Mouse (Mus musculus) gonadal fat pad, adult 2 months (tissue): ENCODE data around the gene Ltf. TPM values are rescaled to one million over a fixed set of nuclear protein-coding genes. Genes with fewer than 3 reads are reported as not detected.

Source experiments
- DNase-seq: peaks from one replicate; pipeline ENCODE4 v3.0.0-alpha.2; 2012; ENCODE audit warnings: low read depth
- polyA plus RNA-seq: library from polyadenylated mRNA; depleted of rRNA; stranded (reverse); fragments of >200 nt; gene quantifications from 2 replicates; pipeline ENCODE4 v1.2.3, GENCODE M21; 2012; rRNA removed

Ltf gene
- 13.8 and 92.0 TPM in 2 replicates for polyA plus RNA-seq

DNA sequence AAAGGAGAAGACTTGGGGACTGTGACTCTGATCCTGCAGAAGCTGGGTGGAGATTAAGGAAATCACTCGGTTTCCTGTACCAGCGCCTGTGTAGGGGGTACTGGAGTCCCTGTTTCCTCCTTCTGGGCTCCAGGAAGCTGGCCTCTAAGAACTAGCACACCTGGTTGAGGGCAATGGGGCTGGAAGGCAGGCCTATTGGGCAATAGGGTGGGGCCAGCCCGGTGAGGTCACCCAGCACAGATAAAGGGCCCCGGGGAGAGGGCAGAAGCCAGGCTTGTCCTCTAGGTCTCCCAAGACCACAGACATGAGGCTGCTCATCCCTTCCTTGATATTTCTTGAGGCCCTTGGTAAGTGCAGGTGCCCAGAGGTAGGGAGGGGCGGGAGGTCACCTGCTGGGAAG lies at the start of gene Ltf:
Gene Ltf, plus strand, starts transcription at position 250 of the 400 bp plus-strand sequence.
- no peak for DNase-seq

DNA sequence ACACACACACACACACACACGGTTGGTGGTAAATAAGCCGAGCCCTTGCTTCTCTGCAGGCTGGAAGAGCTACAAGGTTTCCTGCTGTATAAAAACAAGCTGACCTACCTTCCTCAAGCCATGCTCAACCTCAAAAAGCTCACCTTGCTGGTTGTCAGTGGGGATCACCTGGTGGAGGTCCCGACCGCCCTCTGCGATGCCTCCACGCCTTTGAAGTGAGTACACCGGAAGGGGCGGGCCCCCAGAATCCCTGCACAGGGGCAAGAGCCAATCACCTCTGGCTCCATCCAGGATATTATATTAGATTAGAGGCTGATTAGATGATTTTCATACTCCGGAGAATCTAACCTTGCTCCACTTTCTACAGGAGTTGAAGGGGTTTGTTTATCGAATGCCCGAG lies 39.7 kb upstream of the Ltf start:
- DNase-seq, result no peak

DNA sequence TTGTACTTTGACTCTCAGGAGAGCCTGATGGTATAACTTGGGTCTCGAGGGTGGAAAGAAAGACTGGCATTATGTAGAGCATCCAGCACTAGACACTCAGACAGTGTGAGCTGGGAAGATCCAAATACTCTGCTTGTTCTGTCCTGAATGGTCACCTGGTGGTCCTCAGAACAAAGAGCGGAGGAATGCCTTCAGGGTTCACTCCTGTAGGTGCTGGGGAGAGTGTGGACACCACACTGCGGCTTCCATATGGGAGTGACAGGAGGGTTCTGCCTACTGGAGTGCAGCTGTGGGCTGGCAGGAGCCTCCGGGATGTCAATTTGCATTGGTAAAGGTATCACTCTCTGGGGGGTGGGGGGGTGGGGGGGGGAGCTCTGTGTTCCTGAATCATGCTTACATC lies 36.7 kb upstream of the Ltf start:
- no peak for DNase-seq

DNA sequence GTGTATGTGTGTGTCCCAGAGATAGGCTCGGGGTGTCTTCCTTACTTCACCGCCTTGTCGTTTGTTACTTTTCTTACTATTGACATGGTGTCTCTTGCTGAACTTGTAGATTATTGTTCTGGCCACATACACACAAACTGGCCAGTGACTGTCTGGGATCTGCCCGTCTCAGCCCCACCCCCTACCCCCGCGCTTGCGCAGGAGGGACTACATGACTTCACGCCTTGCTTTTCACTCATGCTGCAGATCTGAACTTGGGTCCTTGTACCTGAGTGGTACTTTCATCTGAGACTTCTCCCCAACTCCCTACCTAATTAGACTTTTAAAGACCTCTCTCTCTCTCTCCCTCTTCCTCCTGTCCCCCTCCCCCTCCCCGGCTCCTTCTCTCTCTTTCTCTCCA lies 35.0 kb upstream of the Ltf start:
- no peak for DNase-seq

DNA sequence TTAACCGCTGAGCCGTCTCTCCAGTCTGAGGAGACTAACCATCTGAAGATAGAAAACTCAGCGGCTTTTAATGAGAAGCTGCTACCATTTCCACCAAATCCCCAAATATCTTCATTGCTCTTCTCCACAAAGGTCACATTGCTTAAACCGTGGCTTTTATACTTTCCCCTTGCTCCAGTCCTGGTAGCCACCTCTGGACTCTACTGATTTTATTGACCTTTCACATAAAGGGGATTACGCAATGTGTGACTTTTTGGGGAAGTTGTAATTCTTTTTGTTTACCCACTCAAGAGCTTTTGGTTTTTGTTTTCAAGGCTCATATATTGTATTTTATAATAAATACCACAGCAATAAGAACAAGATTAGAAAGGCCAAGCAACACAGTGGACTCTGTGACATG lies 33.5 kb upstream of the Ltf start:
- DNase-seq, result no peak

DNA sequence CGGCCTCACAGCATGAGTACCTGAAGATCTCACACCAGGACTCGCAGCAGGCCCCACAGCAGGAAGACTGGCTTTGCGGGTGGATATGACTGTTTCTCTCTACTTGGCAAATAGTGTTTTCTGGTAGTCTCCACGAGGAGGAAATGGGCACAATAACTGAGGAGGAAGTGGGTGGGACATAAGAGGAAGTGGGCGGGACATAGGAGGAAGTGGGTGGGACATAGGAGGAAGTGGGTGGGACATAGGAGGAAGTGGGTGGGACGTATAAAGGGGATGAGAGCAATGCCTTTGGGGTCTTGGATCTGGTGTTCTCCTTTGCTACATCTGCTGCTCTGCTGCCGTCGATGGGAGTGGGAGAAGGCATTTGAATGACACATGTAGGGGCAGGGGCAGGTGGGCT lies 33.1 kb upstream of the Ltf start:
- no peak for DNase-seq

DNA sequence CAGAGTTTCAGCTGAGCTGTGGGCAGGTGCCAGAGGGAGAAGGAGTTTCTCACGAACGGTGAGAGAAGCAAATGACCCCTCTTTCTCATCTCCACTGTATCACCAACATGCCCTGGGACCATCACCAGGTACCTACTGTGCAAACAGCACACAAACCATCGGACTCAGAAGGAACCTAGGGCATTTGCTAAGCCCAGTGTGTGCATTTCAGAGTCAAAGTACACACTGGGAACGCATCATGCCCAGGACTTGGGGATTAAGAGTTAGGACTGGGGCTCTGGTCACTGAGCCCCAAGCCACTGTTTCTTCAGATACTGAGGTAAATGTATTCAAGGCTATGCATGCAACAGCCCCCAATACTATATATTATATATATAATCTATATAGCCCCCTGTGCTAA lies 31.7 kb upstream of the Ltf start:
- DNase-seq, result no peak

DNA sequence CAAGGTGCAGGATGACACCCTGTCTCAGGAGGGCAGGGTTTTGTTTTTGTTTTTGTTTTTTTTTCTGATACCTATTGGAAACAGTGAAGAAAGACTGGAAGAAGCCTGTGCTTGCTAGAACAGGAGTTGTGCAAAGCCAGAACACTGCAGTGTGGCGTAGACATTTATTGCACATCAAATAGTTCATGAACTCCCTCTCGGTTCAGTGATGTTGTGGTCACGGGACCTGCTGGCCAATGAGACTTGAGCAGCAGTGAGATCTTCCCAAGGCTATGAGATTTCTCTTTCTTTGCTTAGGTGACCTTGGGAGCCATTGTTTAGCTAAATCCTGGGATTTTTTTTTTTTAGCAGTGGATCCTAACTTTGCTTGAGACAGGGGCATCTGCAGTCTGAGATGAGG lies 31.0 kb upstream of the Ltf start:
- DNase-seq, result no peak

DNA sequence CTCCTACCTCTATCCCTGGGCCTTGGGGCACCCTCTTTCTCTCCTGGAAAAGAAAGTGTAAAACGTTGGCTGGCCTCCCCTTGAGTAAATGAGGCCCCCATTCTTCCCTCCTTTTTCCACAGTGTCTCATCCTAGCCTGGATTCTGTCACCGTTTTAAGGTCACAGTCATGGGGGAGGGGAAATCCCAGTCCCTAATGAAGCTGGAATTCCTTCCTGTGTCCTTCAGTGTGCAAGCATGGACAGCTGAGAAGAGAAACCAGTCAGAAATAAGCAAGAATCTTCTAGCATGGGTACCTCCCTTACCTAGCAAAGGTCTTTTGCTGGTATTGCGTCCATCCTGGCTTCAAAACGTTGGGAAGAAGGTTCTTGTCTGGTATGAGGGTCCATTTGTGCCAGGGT lies 29.9 kb upstream of the Ltf start:
- no peak for DNase-seq

DNA sequence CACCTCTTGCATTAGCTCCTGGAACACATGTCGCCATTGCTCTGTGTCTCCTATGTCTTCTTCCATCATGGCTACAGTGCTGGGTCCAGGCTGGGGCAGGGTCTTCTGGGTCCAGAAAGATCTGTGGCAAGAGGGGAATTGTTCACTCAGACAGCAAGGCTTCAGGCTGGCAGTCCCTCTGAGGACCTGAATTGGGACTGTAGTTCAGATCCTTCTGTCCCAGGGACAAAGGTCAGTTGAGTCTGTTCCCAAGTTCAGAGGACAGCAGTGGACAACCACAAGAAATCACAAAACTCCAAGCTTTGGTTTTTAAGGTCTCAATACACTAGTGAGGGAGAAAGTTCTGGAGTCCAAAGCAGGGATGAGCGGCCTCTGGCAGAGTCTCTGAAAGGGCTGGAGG lies 29.5 kb upstream of the Ltf start:
- DNase-seq, result no peak

DNA sequence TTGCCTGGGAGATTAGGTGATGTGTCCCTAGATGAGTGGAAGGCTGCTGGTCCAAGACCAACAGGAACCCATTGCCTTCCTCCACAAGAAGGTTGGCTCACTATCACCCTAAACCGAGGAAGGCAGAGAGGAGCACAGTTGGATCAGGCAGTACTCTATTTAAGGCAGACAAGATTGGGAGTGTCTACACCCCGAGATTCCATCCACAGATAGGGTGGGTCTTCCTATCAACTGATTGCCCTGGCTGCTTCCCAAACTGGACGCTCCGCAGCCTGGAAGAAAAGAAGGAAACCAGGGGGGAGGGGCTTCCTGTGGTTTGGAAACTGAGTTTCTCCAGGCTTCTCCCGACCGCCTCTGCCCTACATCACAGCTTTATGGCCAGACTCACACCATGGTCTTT lies 28.9 kb upstream of the Ltf start, which contains the start of gene Rtp3:
Gene Rtp3, minus strand, starts transcription at position 380 of the 400 bp plus-strand sequence.
- no peak for DNase-seq

DNA sequence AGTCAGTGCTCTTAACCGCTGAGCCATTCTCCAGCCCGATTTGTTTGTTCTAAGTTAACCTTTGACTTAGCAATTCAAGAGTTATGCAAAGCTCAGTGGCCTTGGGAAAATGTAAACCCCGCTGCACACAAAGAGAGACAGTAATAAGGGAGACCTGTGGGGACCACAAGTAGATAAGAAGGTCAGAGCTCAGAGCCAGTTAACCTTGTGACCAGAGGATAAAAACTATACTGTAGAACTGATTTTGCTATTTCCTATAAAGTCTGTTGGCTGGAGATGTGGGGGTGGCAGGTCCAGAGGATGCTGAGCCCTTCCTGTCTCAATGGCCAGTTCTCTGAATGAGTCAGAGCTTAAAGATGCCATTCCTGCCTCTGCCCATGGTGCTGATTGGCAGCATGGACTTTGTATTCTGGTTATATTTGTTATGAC lies 25.8 kb upstream of the Ltf start:
- no peak for DNase-seq

DNA sequence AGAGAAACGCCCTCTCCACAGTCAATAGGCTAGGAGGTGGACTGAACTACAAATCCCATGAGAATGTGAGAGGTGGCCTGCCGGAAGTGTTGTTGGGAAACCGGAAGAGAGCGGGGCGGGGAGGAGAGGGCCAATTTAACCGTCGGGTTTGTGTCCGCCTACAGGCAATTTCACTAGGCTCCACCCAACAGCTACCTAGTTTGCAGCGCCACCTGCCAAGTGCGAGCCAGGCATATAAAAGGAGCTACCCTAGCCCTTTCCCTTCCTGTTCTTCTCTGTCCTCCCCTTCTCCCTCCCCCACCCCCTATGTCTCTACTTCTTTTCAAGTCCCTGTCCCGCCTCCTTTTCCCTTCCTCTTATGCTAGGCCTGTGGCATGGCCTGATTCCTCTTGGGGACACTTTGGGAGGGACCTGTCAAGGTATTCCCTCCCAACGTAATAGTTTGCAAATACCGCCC lies 24.3 kb upstream of the Ltf start:
- DNase-seq, result peak; percentile 74

DNA sequence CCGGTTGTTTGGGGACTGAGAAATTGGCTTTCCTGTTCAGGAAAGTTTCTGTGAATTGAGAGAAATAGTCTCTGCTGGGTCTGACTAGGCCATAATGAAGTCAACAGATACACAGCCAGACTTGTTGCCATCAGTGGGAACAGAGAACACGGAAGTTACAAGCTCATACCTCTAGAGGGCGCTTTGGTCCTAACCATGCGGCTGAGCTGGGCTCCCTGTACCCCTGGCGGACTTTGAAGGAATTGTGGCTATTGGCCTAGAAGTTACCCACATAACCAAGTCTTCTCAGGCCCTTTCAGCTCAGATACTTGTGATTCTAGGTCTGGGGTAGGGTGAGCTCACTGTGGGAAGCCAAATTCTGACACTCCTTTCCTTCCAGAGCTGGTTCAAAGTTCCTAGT lies 21.8 kb upstream of the Ltf start:
- no peak for DNase-seq

DNA sequence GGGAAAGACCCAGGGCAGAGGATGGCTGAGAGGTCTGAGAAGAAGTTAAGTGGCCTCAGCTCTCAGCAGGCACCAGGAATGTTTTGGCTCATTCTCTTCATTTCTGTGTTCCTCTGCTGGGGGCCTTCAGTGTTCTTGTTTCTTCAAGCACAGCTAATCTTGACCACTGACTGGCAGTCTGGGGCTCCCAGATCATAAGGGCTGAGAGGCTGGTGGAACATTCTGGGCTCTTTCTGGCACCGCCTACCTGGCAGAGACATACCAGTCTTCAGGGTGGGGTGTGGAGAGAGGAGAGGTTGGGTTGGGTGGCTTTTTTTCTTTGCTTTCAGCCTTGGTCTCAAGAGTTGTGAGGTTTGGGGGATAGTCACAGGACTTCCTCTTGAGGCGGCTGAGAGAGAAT lies 20.0 kb upstream of the Ltf start:
- no peak for DNase-seq

DNA sequence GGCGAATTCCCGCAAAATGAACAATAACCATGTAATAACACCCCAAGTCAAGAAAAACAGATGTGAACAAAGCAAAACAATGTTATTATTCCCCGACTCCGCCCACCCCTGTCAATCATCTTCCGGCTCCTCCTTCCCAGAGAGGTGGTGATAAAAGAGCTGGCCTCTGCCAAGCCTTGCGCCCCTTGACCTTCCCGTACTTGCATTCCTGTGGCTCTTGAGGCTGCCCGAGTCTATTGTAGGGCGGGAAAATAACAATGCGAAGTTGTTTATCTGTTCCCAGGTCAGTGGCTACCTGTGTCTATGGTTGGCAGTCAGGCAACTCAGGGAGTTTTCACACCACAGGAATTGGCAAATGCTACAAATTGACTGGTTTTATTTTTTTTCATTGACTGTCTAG lies 19.2 kb upstream of the Ltf start:
- DNase-seq, result no peak

DNA sequence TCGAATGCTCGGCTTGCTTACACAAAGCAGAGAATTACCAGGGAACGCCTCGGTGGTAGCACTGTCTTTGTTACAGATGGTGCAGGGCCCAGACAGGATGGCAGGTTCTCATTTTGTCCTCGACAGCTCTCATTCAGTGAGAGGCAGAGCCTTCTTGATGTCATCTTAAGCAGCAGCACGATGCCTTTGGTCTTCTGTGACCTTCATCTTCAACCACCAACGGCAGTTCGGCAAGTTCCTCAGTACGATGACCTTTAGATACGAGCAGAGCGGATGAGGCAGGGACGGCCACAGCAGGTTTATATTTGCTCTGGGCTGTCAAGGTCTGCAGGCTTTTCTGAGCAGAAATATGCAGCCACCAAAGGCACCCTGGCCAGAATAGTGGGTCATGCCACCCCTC lies 17.4 kb upstream of the Ltf start:
- DNase-seq, result no peak

DNA sequence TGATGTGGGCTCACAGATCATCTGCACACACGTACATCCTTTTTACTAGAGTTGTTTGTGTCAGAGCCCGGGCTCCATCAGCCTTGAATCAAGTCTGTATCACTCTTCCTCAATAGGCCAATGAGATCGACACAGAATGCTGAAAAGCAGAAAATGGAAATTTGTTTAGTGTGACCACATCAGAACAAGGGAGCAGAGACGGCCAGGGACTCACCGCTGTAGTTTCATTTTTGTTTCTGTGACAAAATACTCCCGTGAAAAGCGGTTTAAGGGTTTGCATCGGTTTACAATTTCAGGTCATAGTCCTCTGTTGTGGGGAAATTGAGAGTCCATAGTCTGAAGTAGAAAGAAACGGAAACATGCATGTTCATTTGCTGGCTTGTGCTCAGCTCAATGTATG lies 15.8 kb upstream of the Ltf start:
- no peak for DNase-seq

DNA sequence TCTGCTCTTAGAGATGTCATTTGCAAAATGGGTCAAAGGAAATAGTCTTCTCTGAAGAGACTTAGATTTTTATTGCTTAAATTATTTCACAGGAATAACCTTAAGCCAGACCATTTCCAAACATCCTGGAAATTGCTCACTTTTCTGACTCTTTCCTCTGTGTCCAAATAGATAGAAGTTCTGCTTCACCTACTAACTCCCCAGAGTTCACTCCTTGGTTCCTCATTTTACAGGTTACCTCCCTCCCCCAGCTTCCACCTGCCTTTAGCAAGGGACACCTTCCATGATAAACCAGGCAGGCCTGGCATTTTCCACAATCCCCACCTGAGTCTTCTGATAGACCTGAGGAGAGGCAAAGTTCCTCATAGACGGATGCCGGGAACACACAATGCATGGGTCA lies 12.5 kb upstream of the Ltf start:
- no peak for DNase-seq

DNA sequence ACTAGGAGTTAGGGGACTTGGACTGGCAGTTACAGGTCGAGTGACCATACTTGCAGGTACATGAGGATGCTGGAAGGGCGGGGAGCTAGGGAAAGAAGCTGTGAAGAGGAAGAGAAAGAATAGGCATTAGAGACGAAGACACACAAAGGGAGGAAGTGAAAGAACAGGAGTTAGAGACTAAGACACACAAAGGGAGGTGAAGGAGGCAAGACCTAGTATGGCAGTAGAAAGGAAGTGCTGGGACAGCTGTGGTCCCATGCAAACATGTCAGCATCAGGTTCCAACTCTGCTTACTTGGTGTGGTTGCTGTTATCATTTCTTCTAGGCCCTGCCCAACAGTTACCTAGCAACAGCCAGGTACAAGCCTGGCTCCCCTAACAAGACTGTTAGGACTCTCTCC lies 9.3 kb upstream of the Ltf start:
- DNase-seq, result no peak

DNA sequence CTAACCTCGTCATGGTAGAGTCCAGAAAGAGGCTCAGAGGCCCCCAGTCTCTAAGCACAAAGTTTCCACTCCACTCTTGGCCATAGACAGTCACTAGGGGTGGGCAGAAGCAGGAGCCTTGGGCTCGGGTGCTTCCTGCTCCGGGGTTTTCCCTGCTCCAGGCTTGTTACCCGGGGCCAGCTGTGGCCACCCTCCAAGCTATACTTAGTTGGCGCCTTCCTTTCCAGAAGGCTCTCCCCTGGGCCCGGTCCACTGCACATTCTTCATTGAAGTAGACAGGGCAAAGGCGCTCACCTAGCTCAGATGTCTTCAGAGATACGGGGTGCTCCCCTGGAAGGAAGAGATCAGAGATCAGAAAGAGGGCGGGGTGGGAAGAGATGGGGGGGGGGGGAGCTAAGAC lies 7.5 kb upstream of the Ltf start:
- DNase-seq, result no peak

DNA sequence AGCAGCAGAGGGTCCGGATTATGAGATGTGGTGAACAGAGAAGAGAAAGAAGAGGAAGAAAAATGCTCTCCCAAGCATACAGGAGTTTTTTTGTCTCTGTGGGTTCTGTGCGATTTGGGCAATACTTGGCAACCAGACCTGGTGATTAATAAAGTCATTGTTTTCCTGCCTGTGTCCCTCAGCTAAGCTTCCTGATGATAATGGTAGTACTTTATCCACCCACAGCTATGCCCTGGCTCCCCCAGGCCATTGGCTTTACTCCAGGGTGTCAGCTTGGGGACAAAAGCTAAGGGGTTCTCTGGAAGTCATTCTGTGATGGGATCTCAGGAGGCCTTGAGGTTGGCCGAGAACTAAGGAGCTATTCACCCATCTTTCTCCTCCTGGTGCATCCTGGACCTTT lies 7.0 kb upstream of the Ltf start:
- peak; percentile 60 for DNase-seq

DNA sequence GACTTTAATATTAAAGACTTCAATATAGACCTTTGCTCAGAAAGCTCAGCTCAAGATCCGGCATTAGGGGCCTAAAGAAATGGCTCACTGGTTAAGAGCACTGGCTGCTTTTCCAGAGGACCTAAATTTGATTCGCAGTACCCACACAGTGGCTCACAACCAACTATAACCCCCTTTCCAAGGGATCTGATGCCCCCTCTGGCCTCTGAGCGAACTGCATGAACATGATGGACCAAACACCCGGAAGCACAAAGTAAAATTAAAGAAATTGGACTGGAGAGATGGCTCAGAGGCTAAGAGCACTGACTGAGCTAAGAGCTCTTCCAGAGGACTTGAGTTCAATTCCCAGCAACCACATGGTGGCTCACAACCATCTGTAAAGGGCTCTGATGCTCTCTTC lies 3.4 kb upstream of the Ltf start:
- no peak for DNase-seq

DNA sequence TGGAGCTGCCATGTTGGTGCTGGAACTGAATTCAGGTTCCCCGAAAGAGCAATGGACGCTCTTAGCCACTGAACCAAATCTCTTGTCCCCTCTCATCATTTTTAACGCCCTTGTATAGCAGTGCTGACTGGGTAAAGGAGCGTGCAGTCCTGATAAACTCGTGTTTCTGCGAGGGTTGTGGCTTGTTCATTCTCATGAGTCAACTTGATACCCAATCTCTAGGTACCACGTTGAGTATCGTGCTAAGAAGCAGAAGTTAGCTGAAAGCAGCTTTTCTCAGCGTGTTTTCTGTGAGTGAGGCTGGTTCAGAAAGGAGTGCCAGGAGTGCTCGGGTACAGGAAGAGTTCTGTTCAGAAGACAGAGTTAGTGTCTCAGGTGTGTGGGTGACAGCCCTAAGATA lies 7.7 kb downstream of the Ltf start:
- no peak for DNase-seq

DNA sequence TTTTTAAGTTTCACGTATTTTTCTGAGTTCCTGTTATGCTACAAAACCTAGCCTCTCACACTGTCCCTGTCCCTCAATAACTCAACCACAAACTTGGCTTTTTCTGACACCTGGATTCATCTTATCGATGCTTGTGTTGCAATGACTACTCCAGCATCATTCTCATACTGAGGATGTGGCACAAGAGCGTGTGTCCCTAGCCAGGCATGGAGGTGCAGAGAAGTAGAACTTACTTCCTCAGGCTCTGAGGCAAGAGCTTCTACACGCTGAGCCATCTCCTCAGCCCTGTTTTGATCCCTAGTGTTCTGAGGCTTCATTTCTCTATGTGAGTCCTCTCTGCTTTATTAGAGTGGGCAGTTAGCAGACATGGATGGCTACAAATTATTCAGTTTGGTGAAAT lies 14.6 kb downstream of the Ltf start:
- no peak for DNase-seq
